Mouse (Mus musculus) embryonic fibroblast, embryonic 13.5 days (primary cell): ENCODE measurements around the gene Nckap1l. TPM values are rescaled to one million over a fixed set of nuclear protein-coding genes. Genes with fewer than 3 reads are reported as not detected.

Experiments
- H3K27ac ChIP-seq: 2 replicates; pipeline ENCODE4 v1.5.1; 2012; ENCODE audit warnings: low read length, control low read depth, inconsistent platforms; ENCODE audit not compliant: insufficient read depth
- H3K4me1 ChIP-seq: 2 replicates; pipeline ENCODE4 v1.6.1; 2011; ENCODE audit warnings: low read length; ENCODE audit not compliant: control insufficient read depth, insufficient read depth
- H3K4me3 ChIP-seq: 2 replicates; pipeline ENCODE4 v1.5.1; 2011; ENCODE audit warnings: mild to moderate bottlenecking, control low read depth, low read length; ENCODE audit not compliant: insufficient read depth
- CTCF ChIP-seq: IDR thresholded peaks from 2 replicates; pipeline ENCODE4 v1.5.1; 2011; ENCODE audit warnings: mild to moderate bottlenecking, control low read depth, low read length, moderate library complexity, borderline replicate concordance; ENCODE audit not compliant: insufficient read depth
- POLR2A ChIP-seq: IDR thresholded peaks from 2 replicates; pipeline ENCODE4 v1.6.1; 2011; ENCODE audit warnings: low read depth, mild to moderate bottlenecking, control low read depth, low read length, moderate library complexity
- polyA plus RNA-seq: library from polyadenylated mRNA; stranded (reverse); fragments of >200 nt; gene quantifications from 2 replicates; pipeline ENCODE4 v1.2.4, GENCODE M21; 2011; ENCODE audit warnings: low read depth; ENCODE audit not compliant: missing spikeins, insufficient read length

Nckap1l gene
- polyA plus RNA-seq, 1 experiment = 2.1 TPM

DNA sequence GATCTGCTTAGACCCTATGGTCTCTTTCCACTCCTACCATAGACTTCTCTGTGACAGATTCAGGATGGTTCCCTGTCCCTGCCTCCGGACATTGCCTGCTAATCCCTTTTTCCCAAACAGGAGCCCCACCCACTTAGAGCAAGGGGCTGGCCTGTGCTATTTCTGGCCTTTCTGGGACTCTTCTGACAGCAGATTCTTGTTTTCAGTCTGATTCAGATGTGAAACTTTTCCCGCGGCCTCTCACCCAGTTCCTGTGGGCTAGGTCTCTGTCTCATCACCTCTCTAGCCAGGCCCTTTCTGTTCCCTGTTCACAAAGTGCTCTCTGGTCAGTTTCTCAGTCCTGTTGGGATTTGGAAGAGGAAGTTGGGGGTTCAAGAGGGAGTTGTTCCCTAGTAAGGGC is 61.3 kb downstream of the Nckap1l start:
- H3K4me3 ChIP-seq = no peak overlapping the region
- no peak overlapping the region for H3K27ac ChIP-seq
- TF ChIP-seq CTCF (no peak), POLR2A (0 out of 2 replicates have a peak, but pooled peaks have one; percentile 32)
- H3K4me1 ChIP-seq = peaks cover 12% of the 10 kb centered on the region; the same call in 1 of the 2 replicates

DNA sequence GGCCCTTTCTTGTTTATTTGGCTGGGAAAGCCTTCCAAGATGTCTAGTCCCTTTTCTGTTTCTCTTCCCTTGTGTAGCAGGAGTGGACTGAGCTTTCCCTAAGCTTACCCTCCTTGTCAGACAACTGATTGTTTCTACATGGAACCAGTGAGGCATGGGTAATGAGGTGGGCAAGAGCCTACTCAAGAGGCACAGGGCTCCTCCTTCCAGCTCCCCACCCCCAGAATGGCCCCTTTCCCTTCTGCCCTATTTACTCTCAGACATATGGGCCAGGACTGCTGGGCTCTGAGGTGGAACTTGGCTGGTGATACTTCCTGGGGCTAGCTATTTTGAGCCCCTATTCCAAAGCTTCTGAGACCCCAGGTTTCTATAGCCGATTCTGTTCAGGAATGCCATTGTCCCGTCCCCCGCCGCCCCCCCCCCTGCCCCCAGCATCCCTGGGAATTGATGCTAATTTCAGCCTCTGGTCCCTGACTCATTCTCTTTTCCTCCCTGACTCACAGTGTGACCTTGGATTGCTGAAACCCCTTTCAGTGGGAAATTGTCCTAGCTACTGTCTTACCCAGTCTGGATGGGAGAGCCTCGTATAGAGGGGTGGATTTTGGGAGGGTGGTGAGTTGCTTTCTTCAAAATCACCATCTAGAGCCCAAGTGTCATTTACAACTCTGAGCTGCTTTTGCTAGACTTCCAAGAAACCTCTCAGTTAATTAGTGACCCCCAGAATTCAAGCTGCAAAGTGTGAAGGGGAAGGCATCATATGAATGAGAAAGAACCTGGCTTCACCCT is 65.2 kb downstream of the Nckap1l start:
- TF ChIP-seq POLR2A (no peak), CTCF (no peak)
- H3K4me1 ChIP-seq = peaks cover 12% of the 10 kb centered on the region; the same call in 1 of the 2 replicates
- H3K4me3 ChIP-seq = no peak overlapping the region
- H3K27ac ChIP-seq = peak overlapping the region; percentile 54; the same call in 1 of the 2 replicates

DNA sequence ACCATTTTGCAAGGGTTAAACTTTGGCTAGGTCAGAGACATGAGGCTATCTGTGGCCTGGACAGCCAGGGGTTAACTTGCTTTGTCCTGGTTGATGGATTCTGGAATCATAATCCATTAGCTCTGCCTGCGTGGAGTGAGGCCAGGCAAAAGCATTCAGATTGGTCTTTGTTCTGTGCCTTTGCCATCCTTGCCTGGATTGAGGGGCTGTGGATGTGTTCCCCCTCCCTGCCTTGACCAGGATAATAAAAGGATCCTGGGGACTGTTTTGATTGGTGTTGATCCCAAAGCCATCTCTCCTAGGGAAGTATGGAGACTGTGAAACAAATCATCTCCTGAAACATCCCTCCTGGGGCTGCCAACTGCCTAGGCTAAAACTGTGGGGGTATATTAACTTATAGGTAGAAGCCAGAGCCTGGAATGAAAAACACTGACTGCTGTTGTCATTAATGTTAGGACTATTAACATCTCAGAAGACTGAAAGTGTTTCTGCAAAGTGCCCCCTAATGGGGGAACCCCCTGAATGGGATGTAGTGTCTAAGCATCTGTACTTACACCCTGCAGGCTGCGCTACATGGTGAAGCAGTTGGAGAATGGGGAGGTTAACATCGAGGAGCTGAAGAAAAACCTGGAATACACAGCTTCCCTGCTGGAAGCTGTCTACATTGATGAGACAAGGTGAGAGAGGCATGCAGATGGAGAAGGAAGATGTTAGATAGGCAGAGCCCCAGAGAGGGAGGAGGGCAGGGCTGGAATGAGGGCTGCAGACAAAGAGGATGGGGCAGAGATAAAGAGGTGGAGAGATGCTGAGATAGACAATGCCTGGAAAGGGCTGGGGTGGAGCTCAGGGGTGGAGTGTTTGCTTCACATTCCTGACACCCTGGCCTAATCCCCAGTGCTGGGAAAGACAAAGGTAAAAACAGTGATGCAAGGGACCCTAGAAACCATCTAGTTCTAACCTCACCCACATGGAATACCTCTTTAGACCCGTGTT is 66.1 kb downstream of the Nckap1l start:
- Histone ChIP-seq H3K4me3 (no peak overlapping the region), H3K27ac (no peak overlapping the region), H3K4me1 (peaks cover 12% of the 10 kb centered on the region; the same call in 1 of the 2 replicates)
- TF ChIP-seq POLR2A (no peak), CTCF (no peak)

DNA sequence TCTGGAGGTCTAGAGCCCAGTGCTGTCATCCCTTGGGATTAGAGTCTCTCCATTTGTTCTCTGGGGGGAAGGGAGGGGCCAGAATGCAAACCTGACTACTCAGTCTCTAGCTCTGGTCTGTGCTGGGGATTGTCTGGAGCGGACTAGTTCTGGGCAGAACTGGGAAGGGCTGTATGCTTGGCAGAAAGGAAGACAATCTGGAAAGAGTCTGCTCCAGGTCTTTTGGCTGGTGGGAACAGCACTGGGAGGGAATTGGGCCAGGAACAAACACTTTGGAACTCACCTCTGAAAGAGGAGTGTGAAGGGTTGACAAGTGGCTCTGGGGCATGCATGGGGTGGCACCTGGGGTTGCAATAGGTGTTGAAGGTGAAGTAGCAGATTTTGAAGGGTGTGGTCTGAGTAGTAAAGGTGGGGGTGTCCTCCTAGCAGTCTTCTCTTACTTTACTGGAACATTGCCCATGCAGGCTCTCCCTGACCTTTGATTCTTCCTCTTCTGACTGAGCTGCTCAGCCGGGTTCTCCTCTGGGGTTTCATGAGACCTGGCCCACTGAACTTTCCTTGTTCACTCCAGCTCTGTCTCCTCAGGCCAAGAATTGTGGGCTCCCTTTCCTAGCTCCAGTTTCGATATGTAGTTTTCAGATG is 69.0 kb downstream of the Nckap1l start:
- H3K4me3 ChIP-seq = no peak overlapping the region
- peaks cover 9% of the 10 kb centered on the region; the same call in 1 of the 2 replicates for H3K4me1 ChIP-seq
- TF ChIP-seq POLR2A = no peak
- no peak for TF ChIP-seq CTCF
- H3K27ac ChIP-seq = no peak overlapping the region

DNA sequence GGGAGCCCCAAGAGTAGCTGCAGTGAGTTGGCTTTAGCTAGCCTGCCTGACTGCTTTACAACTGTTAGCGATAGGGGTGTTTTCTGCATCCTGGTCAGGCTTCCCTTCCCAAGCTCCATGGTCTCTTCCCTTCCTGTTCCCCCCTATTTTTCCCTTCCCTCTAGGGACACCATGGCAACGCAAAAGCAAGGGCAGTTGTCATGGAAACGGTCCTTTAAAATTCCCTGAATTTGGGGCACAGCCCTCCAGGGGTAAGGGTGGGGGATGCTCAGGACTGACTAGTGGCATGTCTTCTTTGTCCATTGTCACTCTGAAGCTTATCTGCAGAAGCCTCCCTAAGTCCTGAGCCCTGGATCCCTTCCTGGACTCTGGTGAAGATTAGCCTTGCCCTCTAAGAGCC is 69.6 kb downstream of the Nckap1l start:
- no peak overlapping the region for H3K4me3 ChIP-seq
- H3K4me1 ChIP-seq = peaks cover 9% of the 10 kb centered on the region; the same call in 1 of the 2 replicates
- no peak for TF ChIP-seq CTCF
- TF ChIP-seq POLR2A = no peak
- H3K27ac ChIP-seq = no peak overlapping the region

DNA sequence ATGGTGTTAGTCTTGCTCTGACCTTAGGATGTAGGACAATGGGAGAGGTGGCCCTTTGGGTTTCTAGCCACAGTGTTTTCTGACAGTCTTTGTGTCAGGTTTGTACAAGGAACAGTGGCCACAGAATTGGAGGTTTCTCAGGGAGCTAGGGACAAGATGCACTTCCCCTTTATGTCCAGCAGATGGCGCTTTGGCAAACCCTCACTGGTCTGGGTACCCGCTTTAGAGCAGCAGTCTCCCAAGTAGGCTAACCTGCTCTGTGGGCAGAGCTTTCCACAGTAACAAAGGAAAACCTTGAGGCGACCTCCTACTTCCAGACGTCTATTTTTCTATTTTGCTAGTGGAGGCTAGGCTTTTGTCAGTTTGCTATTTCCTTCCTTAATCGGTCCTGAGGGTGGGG is 76.8 kb downstream of the Nckap1l start:
- no peaks in the 10 kb centered on the region for H3K4me1 ChIP-seq
- no peak overlapping the region for H3K27ac ChIP-seq
- H3K4me3 ChIP-seq = no peak overlapping the region
- TF ChIP-seq CTCF = peak; percentile 87
- no peak for TF ChIP-seq POLR2A

DNA sequence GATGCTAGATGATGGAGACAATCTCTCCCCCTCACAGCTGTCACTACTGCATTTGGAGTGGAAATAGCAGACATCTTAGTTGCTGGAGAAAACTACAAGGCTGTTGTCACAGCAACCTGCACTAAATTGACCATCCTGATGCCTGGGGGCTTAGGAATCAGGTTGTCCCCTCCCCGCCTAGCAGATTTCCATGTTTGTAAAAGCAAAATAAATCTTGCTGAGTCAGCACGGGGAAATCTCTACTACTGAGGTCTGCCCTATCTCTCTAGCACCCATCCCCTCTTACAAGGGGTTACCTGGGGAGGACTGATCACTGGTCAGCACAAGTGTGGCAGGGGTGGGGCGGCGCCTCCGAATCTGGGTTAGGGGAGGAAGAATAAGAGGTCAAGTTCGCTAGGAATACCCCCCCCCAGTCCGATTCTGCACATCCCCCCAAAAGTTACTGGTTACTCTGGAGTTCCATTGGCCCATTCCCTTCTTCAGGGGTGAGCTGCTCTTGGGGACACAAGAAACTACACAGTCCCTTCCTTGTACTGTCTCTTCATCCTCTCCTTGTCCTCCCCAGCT is 80.5 kb downstream of the Nckap1l start:
- no peak overlapping the region for H3K27ac ChIP-seq
- TF ChIP-seq POLR2A = no peak
- no peak for TF ChIP-seq CTCF
- H3K4me1 ChIP-seq = no peaks in the 10 kb centered on the region; the same call in 1 of the 2 replicates
- no peak overlapping the region for H3K4me3 ChIP-seq

DNA sequence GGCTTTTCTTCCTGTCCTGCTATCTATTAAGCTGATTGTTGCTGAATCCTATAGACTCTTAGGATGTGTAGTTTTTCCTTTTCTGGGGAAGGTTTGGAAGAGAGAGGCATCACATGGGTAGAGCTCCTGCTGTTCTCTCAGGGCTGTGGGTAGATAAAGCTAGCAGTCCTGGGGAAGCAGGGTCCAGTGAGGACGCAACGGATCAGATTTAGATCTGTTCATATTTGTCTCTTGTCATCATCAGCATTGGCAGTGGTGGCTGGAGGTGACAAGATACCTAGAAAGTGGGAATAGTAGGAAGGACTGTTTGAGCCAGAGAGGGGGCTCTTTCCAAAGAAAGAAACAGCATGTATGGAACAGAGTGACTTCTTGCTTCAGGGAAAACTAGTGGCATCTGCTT is 81.4 kb downstream of the Nckap1l start:
- TF ChIP-seq CTCF (no peak), POLR2A (no peak)

DNA sequence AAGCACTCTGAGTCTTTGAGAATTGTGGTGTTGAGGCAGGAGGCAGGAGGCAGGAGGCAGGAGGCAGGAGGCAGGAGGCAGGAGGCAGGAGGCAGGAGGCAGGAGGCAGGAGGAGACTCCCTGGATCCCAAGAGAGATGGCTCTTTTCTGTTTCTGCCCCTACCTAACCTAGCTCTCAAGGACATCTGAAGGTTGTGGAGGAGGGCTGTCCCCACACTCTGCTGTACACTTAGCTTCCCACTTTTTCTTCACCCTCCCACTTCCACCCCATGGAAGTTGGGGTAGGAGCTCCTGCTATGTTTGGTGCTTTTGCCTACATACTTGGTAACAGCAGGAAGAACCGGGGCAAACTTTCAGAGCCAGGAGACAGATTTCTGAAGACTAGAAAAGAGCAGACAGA is 82.2 kb downstream of the Nckap1l start:
- Histone ChIP-seq H3K4me3 (no peak overlapping the region), H3K27ac (no peak overlapping the region), H3K4me1 (no peaks in the 10 kb centered on the region; the same call in 1 of the 2 replicates)
- TF ChIP-seq CTCF = no peak
- TF ChIP-seq POLR2A = no peak

More for the DNA sequence above, 81.4 kb downstream of the Nckap1l start:
- Histone ChIP-seq H3K4me1 (no peaks in the 10 kb centered on the region; the same call in 1 of the 2 replicates), H3K4me3 (no peak overlapping the region), H3K27ac (no peak overlapping the region)
